Mouse (Mus musculus): ENCODE data around the gene Nt5c. TPM values are rescaled to one million over a fixed set of nuclear protein-coding genes. Genes with fewer than 3 reads are reported as not detected.

Gene Nt5c
- polyA plus RNA-seq, 1 experiment from 2014 or later = 90.6 TPM

DNA sequence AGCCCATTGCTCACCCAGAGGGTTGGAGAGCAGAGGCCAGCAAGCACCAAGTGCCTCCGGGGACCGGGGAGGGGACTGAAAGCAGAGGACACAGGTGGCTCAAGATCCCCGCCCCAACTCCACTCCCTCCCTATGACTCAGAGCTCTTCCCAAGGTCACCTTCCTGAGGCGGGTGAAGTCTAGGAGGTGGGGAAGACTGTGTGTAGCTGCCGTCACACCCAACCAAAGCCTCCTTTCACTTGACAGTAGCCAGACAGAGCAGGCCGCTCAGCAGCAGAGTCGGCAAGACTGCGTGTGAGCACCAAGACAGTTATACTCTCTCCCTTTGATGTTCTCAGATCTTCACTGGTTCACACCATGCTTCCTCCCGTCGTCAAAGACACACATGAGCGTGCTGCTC is 28.3 kb downstream of the Nt5c start:
- DNase-seq (ENCODE audit: low spot score) (no peak), ATAC-seq (replicated peaks; ENCODE audit: low FRiP score, low read depth) (peak; percentile 47; the same call in 1 of the 2 replicates)
- 53% methylated on average over 11 of the region's 11 CpGs for WGBS
- Histone ChIP-seq H3K4me3 (replicated peaks; ENCODE audit: low read depth, low read length) (no peak overlapping the region), H3K4me2 (ENCODE audit: low read length) (peak overlapping the region; percentile 38), H3K9me3 (replicated peaks; ENCODE audit: low read length) (no peaks in the 10 kb centered on the region), H3K4me1 (replicated peaks; ENCODE audit: insufficient read depth, low read length) (no peaks in the 10 kb centered on the region), H3K27me3 (ENCODE audit: insufficient read depth, low read length) (no peaks in the 10 kb centered on the region), H3K36me3 (ENCODE audit: insufficient read depth, low read length) (no peaks in the 10 kb centered on the region), H3K27ac (peak overlapping the region; percentile 86), H3K9ac (ENCODE audit: low read depth, low read length) (peak overlapping the region; percentile 35)
- no peak for TF ChIP-seq CTCF (IDR thresholded peaks at IDR 0.05; ENCODE audit: low read depth)

GRCm38 (mm10) chr11:115462243-115462891 is 29.3 kb downstream of the Nt5c start, which contains the start of gene Slc16a5:
Gene Slc16a5 (plus strand): TSS chr11:115462474.
- Histone ChIP-seq H3K36me3 (ENCODE audit: insufficient read depth, low read length) (no peaks in the 10 kb centered on the region), H3K27ac (peak within 1 kb of the TSS; percentile 86), H3K9ac (ENCODE audit: low read depth, low read length) (peak within 1 kb of the TSS; percentile 28; the same call in 1 of the 2 replicates), H3K4me1 (replicated peaks; ENCODE audit: insufficient read depth, low read length) (no peaks in the 10 kb centered on the region), H3K9me3 (replicated peaks; ENCODE audit: low read length) (no peaks in the 10 kb centered on the region), H3K4me3 (replicated peaks; ENCODE audit: low read depth, low read length) (no peak within 1 kb of the TSS; the same call in 1 of the 2 replicates), H3K4me2 (ENCODE audit: low read length) (peak within 1 kb of the TSS; percentile 38), H3K27me3 (ENCODE audit: insufficient read depth, low read length) (no peaks in the 10 kb centered on the region)
- WGBS = 71% methylated on average over 16 of the region's 16 CpGs
- peak; percentile 44; the same call in 1 of the 2 replicates for ATAC-seq (replicated peaks; ENCODE audit: low FRiP score, low read depth)
- no peak; the same call in 1 of the 2 replicates for TF ChIP-seq CTCF (IDR thresholded peaks at IDR 0.05; ENCODE audit: low read depth)
- DNase-seq (ENCODE audit: low spot score) = no peak

DNA sequence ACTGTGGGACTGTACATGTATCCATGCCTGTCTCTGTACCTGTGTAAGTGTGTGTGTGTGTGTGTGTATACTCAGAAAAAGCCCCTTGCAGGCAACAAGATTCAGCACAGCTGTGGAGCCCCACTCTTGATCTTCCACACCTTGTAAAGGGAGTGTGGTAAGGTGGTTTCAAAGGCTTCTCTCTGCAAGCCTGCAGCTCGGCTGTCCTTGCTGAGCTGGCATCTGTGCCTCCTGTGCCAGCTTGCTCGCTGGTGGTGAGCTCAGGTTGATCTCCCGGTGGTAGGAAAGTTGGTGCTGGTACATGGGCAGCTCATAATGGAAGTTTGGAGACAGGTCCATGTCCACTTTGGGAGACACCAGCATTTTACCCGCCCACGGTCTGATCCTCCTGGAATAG is 29.8 kb downstream of the Nt5c start:
- Histone ChIP-seq H3K9me3 (replicated peaks; ENCODE audit: low read length) (no peaks in the 10 kb centered on the region), H3K9ac (ENCODE audit: low read depth, low read length) (no peak overlapping the region), H3K36me3 (ENCODE audit: insufficient read depth, low read length) (no peaks in the 10 kb centered on the region), H3K27ac (peak overlapping the region; percentile 86), H3K4me2 (ENCODE audit: low read length) (peak overlapping the region; percentile 38; the same call in 1 of the 2 replicates), H3K27me3 (ENCODE audit: insufficient read depth, low read length) (no peaks in the 10 kb centered on the region), H3K4me3 (replicated peaks; ENCODE audit: low read depth, low read length) (no peak overlapping the region), H3K4me1 (replicated peaks; ENCODE audit: insufficient read depth, low read length) (no peaks in the 10 kb centered on the region)
- no peak for ATAC-seq (replicated peaks; ENCODE audit: low FRiP score, low read depth)
- no peak for DNase-seq (ENCODE audit: low spot score)
- WGBS = 65% methylated on average over 5 of the region's 5 CpGs
- TF ChIP-seq CTCF (IDR thresholded peaks at IDR 0.05; ENCODE audit: low read depth) = no peak

- Histone ChIP-seq H3K4me2 (ENCODE audit: low read length) (no peak overlapping the region), H3K4me1 (replicated peaks; ENCODE audit: insufficient read depth, low read length) (no peaks in the 10 kb centered on the region), H3K9ac (ENCODE audit: low read depth, low read length) (no peak overlapping the region), H3K9me3 (replicated peaks; ENCODE audit: low read length) (no peaks in the 10 kb centered on the region), H3K27me3 (ENCODE audit: insufficient read depth, low read length) (no peaks in the 10 kb centered on the region), H3K36me3 (ENCODE audit: insufficient read depth, low read length) (no peaks in the 10 kb centered on the region), H3K27ac (no peak overlapping the region), H3K4me3 (replicated peaks; ENCODE audit: low read depth, low read length) (no peak overlapping the region)
- TF ChIP-seq CTCF (IDR thresholded peaks at IDR 0.05; ENCODE audit: low read depth) = peak; percentile 6; the same call in 1 of the 2 replicates
- WGBS = 28% methylated on average over 8 of the region's 8 CpGs
- ATAC-seq (replicated peaks; ENCODE audit: low FRiP score, low read depth) = no peak
- no peak for DNase-seq (ENCODE audit: low spot score)
Observed at GRCm38 (mm10) chr11:115460976-115461375, 30.7 kb downstream of the Nt5c start.

- Histone ChIP-seq H3K4me3 (replicated peaks; ENCODE audit: low read depth, low read length) (no peak overlapping the region), H3K27me3 (ENCODE audit: insufficient read depth, low read length) (no peaks in the 10 kb centered on the region), H3K9ac (ENCODE audit: low read depth, low read length) (no peak overlapping the region), H3K4me2 (ENCODE audit: low read length) (no peak overlapping the region), H3K27ac (no peak overlapping the region), H3K9me3 (replicated peaks; ENCODE audit: low read length) (no peaks in the 10 kb centered on the region), H3K36me3 (ENCODE audit: insufficient read depth, low read length) (no peaks in the 10 kb centered on the region), H3K4me1 (replicated peaks; ENCODE audit: insufficient read depth, low read length) (no peaks in the 10 kb centered on the region)
- 26% methylated on average over 6 of the region's 6 CpGs for WGBS
- peak; percentile 58 for DNase-seq (ENCODE audit: low spot score)
- ATAC-seq (replicated peaks; ENCODE audit: low FRiP score, low read depth) = no peak
- no peak for TF ChIP-seq CTCF (IDR thresholded peaks at IDR 0.05; ENCODE audit: low read depth)
Observed at GRCm38 (mm10) chr11:115457405-115457804, 34.3 kb downstream of the Nt5c start.

- Histone ChIP-seq H3K27ac (no peak overlapping the region), H3K4me1 (replicated peaks; ENCODE audit: insufficient read depth, low read length) (no peaks in the 10 kb centered on the region), H3K36me3 (ENCODE audit: insufficient read depth, low read length) (no peaks in the 10 kb centered on the region), H3K9ac (ENCODE audit: low read depth, low read length) (no peak overlapping the region), H3K4me2 (ENCODE audit: low read length) (no peak overlapping the region), H3K27me3 (ENCODE audit: insufficient read depth, low read length) (no peaks in the 10 kb centered on the region), H3K9me3 (replicated peaks; ENCODE audit: low read length) (no peaks in the 10 kb centered on the region), H3K4me3 (replicated peaks; ENCODE audit: low read depth, low read length) (no peak overlapping the region)
- WGBS = 89% methylated on average over 5 of the region's 5 CpGs
- TF ChIP-seq CTCF (IDR thresholded peaks at IDR 0.05; ENCODE audit: low read depth) = no peak
- no peak for ATAC-seq (replicated peaks; ENCODE audit: low FRiP score, low read depth)
- no peak for DNase-seq (ENCODE audit: low spot score)
Observed at GRCm38 (mm10) chr11:115456182-115456581, 35.5 kb downstream of the Nt5c start.
